Mouse (Mus musculus): ENCODE measurements around the gene Ska3.

The Ska3 gene

GRCm38 (mm10) chr14:57797991-57798931, 27.7 kb downstream of the Ska3 start, which contains the start of gene Sap18:
Gene Sap18, plus strand, starts transcription at chr14:57798180.
- peak; percentile 94 to 95 for DNase-seq (ENCODE audit: low read depth in 1 of 2, low spot score in 2 of 2)

- DNase-seq (ENCODE audit: low read depth in 1 of 2, low spot score in 2 of 2), result peak in 1 of 2 experiments; percentile 2
These were observed 28.4 kb downstream of the Ska3 start for GRCm38 (mm10) chr14:57797551-57797950.

- DNase-seq (ENCODE audit: low read depth in 1 of 2, low spot score in 2 of 2), result no peak
These were observed 34.8 kb downstream of the Ska3 start for GRCm38 (mm10) chr14:57791171-57791570.

GRCm38 (mm10) chr14:57789759-57790158, 36.2 kb downstream of the Ska3 start:
- no peak for DNase-seq (ENCODE audit: low read depth in 1 of 2, low spot score in 2 of 2)

- no peak for DNase-seq (ENCODE audit: low read depth in 1 of 2, low spot score in 2 of 2)
These were observed 36.7 kb downstream of the Ska3 start for GRCm38 (mm10) chr14:57789311-57789710.

- DNase-seq (ENCODE audit: low read depth in 1 of 2, low spot score in 2 of 2), result no peak
These were observed 38.6 kb downstream of the Ska3 start for GRCm38 (mm10) chr14:57787406-57787805.

- no peak for DNase-seq (ENCODE audit: low read depth in 1 of 2, low spot score in 2 of 2)
These were observed 53.7 kb downstream of the Ska3 start for GRCm38 (mm10) chr14:57772157-57772815.

- DNase-seq (ENCODE audit: low read depth in 1 of 2, low spot score in 2 of 2), result no peak
These were observed 56.9 kb downstream of the Ska3 start for GRCm38 (mm10) chr14:57769102-57769501.

- DNase-seq (ENCODE audit: low read depth in 1 of 2, low spot score in 2 of 2), result no peak
These were observed 65.3 kb downstream of the Ska3 start for GRCm38 (mm10) chr14:57760447-57761412.

- DNase-seq (ENCODE audit: low read depth in 1 of 2, low spot score in 2 of 2), result no peak
These were observed 67.7 kb downstream of the Ska3 start, which contains the start of gene Lats2 for GRCm38 (mm10) chr14:57758237-57758636. Gene Lats2, minus strand, starts transcription at chr14:57758388.
